Mouse (Mus musculus): ENCODE measurements at regions not wholly inside any gene's neighbourhood (a gene's known extent, or its start where the extent isn't known, plus 50 kb on each side); places are given as distances from the start of the nearest gene placed in this dataset.
"Not testable (repeated sequence)": the region's sequence is repeated elsewhere in the genome, so short reads cannot be mapped to it uniquely, and the experiment has no call there.

DNA sequence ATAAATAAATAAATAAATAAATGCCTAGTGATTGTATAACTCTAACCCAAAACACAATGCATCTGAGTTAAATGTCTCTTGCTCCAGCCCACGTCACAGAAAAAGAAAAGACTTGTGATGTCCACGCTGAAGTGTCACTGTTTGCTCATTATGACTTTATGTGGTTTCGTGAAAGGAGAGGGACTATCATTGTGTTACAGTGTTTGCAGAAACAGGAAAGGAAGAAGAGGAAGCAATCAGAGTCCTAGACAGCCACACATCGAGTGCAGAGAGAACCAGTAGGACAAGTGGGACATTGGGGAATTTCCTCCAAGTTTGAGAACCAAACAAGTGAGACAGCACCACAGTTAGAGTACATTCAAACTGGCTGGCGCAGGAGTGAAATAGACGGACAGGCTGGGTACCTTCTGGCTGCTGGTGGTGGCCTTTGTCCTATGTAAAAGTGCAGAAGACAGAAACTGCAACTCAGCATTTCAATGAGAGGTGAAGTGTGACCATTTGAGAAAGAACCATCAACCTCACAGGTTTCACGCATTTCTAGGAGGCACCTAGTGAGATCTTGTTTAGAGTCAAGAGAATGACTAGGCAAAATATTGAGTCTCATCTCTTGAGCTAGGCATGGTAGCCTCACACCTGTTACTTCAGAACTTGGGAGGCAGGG is 59.6 kb downstream of the Fasl start:
- Histone ChIP-seq H3K4me3 (ENCODE audit: insufficient read depth in 1 of 2, low read depth in 2 of 2, low read length in 2 of 2) (no peak overlapping the region), H3K27ac (no peak overlapping the region), H3K27me3 (ENCODE audit: control insufficient read depth, insufficient read depth, low read length) (no peaks in the 10 kb centered on the region), H3K36me3 (replicated peaks; ENCODE audit: control insufficient read depth, insufficient read depth, low read depth) (no peaks in the 10 kb centered on the region), H3K9me3 (ENCODE audit: control insufficient read depth, low read length) (no peaks in the 10 kb centered on the region), H3K4me2 (ENCODE audit: low read depth) (no peak overlapping the region), H3K4me1 (replicated peaks; ENCODE audit: control insufficient read depth in 2 of 2, insufficient read depth in 2 of 2, low read length in 1 of 2) (no peaks in the 10 kb centered on the region), H3K9ac (replicated peaks) (no peak overlapping the region)
- ATAC-seq (ENCODE audit: insufficient read depth), result no peak
- no peak for TF ChIP-seq EP300 (IDR thresholded peaks at IDR 0.05; ENCODE audit: low read depth)
- TF ChIP-seq CTCF (IDR thresholded peaks at IDR 0.05; ENCODE audit: low read depth), result no peak
- no peak for DNase-seq (ENCODE audit: low read depth in 3 of 3, low spot score in 3 of 3)
- WGBS (ENCODE audit: insufficient replicate concordance), result 14% methylated on average over 7 of the region's 7 CpGs

DNA sequence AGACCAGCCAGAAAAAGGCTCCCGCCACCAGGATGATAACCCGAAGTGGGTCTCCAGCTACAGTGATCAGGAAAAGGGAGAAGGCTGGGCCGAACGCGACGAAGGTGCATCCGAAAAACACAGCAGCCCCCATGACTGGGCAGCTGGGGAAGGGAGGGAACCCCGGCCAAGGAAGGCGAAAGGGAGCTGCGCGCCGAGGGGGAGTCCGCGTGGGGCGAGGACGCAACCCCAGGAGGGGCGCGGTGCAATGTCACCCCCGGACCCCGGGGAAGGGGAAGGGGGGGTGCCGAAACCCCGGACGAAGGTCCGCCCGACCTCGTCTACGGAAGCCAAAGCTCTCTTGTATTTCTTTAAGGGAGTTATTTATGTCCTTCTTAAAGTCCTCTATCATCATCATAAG is 60.9 kb downstream of the Fasl start:
- not testable (repeated sequence) for H3K36me3 ChIP-seq (replicated peaks; ENCODE audit: control insufficient read depth, insufficient read depth, low read depth); H3K27me3 ChIP-seq (ENCODE audit: control insufficient read depth, insufficient read depth, low read length); H3K27ac ChIP-seq; H3K9ac ChIP-seq (replicated peaks); ATAC-seq (ENCODE audit: insufficient read depth); H3K9me3 ChIP-seq (ENCODE audit: control insufficient read depth, low read length); H3K4me3 ChIP-seq (ENCODE audit: insufficient read depth in 1 of 2, low read depth in 2 of 2, low read length in 2 of 2); DNase-seq (ENCODE audit: low read depth in 3 of 3, low spot score in 3 of 3); H3K4me2 ChIP-seq (ENCODE audit: low read depth); H3K4me1 ChIP-seq (replicated peaks; ENCODE audit: control insufficient read depth in 2 of 2, insufficient read depth in 2 of 2, low read length in 1 of 2)
- 88% methylated on average over 9 of the region's 27 CpGs for WGBS (ENCODE audit: insufficient replicate concordance)

DNA sequence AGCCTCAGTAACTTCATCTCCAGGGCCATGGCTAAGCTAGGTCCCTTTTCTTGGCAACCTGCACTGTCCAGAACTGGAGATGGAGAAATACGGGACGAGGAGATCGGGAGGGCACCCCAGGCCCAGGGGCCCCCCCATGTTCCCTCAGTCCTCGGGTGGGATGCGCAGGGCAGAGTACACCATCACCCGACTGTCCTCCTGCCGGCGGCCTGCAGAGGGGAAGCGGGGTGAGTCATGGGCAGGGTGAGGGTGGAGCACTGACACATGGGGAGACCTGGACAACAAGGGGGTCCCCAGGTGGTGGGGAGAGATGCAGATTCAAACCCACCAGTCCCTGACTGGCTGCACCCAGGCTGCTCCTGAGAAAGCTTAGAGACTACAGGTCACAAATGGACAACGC is 62.2 kb downstream of the Fasl start:
- not testable (repeated sequence) for H3K4me1 ChIP-seq (replicated peaks; ENCODE audit: control insufficient read depth in 2 of 2, insufficient read depth in 2 of 2, low read length in 1 of 2); H3K27ac ChIP-seq; H3K36me3 ChIP-seq (replicated peaks; ENCODE audit: control insufficient read depth, insufficient read depth, low read depth); H3K4me2 ChIP-seq (ENCODE audit: low read depth); H3K9me3 ChIP-seq (ENCODE audit: control insufficient read depth, low read length); ATAC-seq (ENCODE audit: insufficient read depth); H3K9ac ChIP-seq (replicated peaks); DNase-seq (ENCODE audit: low read depth in 3 of 3, low spot score in 3 of 3); H3K4me3 ChIP-seq (ENCODE audit: insufficient read depth in 1 of 2, low read depth in 2 of 2, low read length in 2 of 2); H3K27me3 ChIP-seq (ENCODE audit: control insufficient read depth, insufficient read depth, low read length)
- no CpG with 5 or more reads among the region's 10 CpGs for whole genome bisulfite sequencing (ENCODE audit: insufficient replicate concordance)

DNA sequence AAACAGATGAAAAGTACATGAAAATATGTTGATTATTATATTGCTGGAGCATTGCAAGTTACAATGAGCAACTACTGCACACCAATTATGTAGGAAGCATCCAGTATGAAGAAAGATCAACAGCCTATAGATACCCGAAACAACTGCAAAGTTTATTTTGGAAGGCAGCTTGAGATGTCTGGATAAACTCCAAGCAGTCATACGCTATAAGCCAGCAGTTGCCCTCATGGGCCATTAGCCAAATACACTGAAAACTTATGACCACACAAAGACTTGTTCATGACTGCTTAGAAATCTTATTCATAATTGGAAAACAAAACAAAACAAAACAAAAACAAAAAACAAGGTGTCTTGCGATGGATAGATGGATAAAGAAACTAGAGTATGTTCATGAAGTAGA is 68.4 kb downstream of the Fasl start:
- no peaks in the 10 kb centered on the region for H3K9me3 ChIP-seq (ENCODE audit: control insufficient read depth, low read length)
- 68% methylated on average over 3 of the region's 3 CpGs for WGBS (ENCODE audit: insufficient replicate concordance)
- no peak overlapping the region for H3K4me2 ChIP-seq (ENCODE audit: low read depth)
- H3K4me3 ChIP-seq (ENCODE audit: insufficient read depth in 1 of 2, low read depth in 2 of 2, low read length in 2 of 2), result no peak overlapping the region
- no peak for ATAC-seq (ENCODE audit: insufficient read depth)
- H3K36me3 ChIP-seq (replicated peaks; ENCODE audit: control insufficient read depth, insufficient read depth, low read depth), result no peaks in the 10 kb centered on the region
- no peak for DNase-seq (ENCODE audit: low read depth in 3 of 3, low spot score in 3 of 3)
- no peak overlapping the region for H3K9ac ChIP-seq (replicated peaks)
- H3K27me3 ChIP-seq (ENCODE audit: control insufficient read depth, insufficient read depth, low read length), result no peaks in the 10 kb centered on the region
- TF ChIP-seq EP300 (IDR thresholded peaks at IDR 0.05; ENCODE audit: low read depth), result no peak
- TF ChIP-seq CTCF (IDR thresholded peaks at IDR 0.05; ENCODE audit: low read depth), result no peak
- H3K4me1 ChIP-seq (replicated peaks; ENCODE audit: control insufficient read depth in 2 of 2, insufficient read depth in 2 of 2, low read length in 1 of 2), result peaks cover 0 to 2% of the 10 kb centered on the region in 2 experiments; a peak in 2 of 4 replicates
- H3K27ac ChIP-seq, result no peak overlapping the region

DNA sequence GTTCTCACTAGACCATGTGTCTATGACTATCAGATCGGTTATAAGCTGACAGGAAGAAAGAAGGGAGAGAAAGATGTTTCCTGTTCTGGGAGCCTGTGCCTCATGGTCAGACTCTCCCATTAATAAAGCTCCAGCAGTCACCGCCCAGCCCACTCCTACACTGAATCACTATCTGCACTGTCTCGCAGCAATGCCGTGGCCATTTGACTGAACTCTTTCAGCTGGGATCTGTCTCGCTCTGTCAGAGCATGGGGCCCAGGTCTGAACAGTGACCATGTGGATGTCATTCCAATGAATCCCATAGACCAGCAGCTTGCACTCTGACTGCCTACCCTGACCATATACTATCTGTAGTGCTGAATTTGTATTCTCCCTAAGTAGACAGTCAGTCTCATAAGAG is 70.0 kb downstream of the Fasl start:
- WGBS (ENCODE audit: insufficient replicate concordance), result 11% methylated on average over 5 of the region's 5 CpGs
- 0 out of 2 replicates have a peak, but pooled peaks have one; percentile 18 for ATAC-seq (ENCODE audit: insufficient read depth)
- no peak for DNase-seq (ENCODE audit: low read depth in 3 of 3, low spot score in 3 of 3)

More for the DNA sequence above, 70.0 kb downstream of the Fasl start:
- Histone ChIP-seq H3K4me3 (ENCODE audit: insufficient read depth in 1 of 2, low read depth in 2 of 2, low read length in 2 of 2) (no peak overlapping the region), H3K9me3 (ENCODE audit: control insufficient read depth, low read length) (no peaks in the 10 kb centered on the region), H3K4me1 (replicated peaks; ENCODE audit: control insufficient read depth in 2 of 2, insufficient read depth in 2 of 2, low read length in 1 of 2) (peaks cover 0 to 2% of the 10 kb centered on the region in 2 experiments; a peak in 2 of 4 replicates), H3K9ac (replicated peaks) (no peak overlapping the region), H3K4me2 (ENCODE audit: low read depth) (no peak overlapping the region), H3K27me3 (ENCODE audit: control insufficient read depth, insufficient read depth, low read length) (no peaks in the 10 kb centered on the region), H3K36me3 (replicated peaks; ENCODE audit: control insufficient read depth, insufficient read depth, low read depth) (no peaks in the 10 kb centered on the region), H3K27ac (no peak overlapping the region)
- TF ChIP-seq CTCF (IDR thresholded peaks at IDR 0.05; ENCODE audit: low read depth) (no peak), EP300 (IDR thresholded peaks at IDR 0.05; ENCODE audit: low read depth) (no peak)
